ENCODE assay signal across 8 mouse cellular contexts in the genomic region with DNA sequence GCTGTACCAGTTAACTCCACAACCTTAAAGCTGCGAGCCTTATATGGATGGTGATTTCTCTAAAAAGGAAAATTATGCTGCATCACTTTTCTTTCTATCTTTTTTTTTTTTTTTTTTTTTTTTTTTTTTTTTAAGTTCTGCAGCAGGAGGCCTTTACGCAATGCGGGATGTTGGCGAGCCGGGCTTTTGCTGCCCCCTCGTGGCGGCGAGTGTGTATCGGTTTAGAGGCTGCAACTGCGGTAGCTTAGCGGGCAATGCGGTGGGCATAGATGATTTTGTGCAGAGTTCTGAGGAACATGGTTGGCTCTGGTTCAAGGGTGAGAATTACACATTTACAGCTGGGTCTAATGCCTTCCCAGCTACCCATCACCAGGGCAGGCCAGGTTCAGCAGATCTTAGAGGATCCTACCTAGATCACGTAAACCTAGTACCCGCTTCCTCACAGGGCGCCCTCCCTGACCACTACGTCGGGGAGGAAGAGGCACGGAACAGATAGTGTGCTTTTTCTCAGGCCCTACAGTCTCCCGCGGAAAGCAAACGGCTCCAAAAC. TPM values are rescaled to one million over a fixed set of nuclear protein-coding genes. Genes with fewer than 3 reads are reported as not detected.
DNase-seq lines count a peak whose midpoint lies in the region; ATAC-seq lines count a peak whose summit lies in the region.

No protein-coding gene starts in this region.

- no peak overlapping the region for H3K4me3 ChIP-seq in hindbrain, embryonic 14.5 days (replicated peaks; ENCODE audit: low read length)

- H3K36me3 ChIP-seq in hindbrain, embryonic 14.5 days (replicated peaks; ENCODE audit: control insufficient read depth, insufficient read depth): no peaks in the 10 kb centered on the region

- ATAC-seq in hindbrain, embryonic 14.5 days (ENCODE audit: low FRiP score): peak; percentile 81

- H3K4me1 ChIP-seq in hindbrain, embryonic 14.5 days (replicated peaks; ENCODE audit: control insufficient read depth, insufficient read depth, low read length): peaks cover 7% of the 10 kb centered on the region; the same call in 1 of the 2 replicates

- H3K4me2 ChIP-seq in hindbrain, embryonic 14.5 days (replicated peaks): peak overlapping the region; percentile 38

- no peak overlapping the region for H3K27ac ChIP-seq in hindbrain, embryonic 14.5 days

- no peaks in the 10 kb centered on the region for H3K9me3 ChIP-seq in hindbrain, embryonic 14.5 days (ENCODE audit: control insufficient read depth, low read length)

- peak; percentile 40 for DNase-seq in WW6 (ENCODE audit: low read depth, low spot score)
- DNase-seq in cerebellum, postnatal 36 days: peak; percentile 87
- peak; percentile 85 to 90 for DNase-seq in frontal cortex, postnatal 36 days (ENCODE audit: low spot score in 2 of 2)
- DNase-seq in hindbrain, embryonic 14.5 days (ENCODE audit: low spot score): peak; percentile 94
- DNase-seq in left cerebral cortex, adult 11 months (ENCODE audit: low spot score): peak; percentile 64
- peak; percentile 85 to 88 for DNase-seq in lung, postnatal 4 days
- peak; percentile 81 for DNase-seq in retina, postnatal 1 day
- peak; percentile 95 for DNase-seq in thymus, postnatal 4 days

- H3K27me3 ChIP-seq in hindbrain, embryonic 14.5 days (ENCODE audit: control insufficient read depth, insufficient read depth, low read length): peaks cover 5% of the 10 kb centered on the region; the same call in 1 of the 2 replicates

- H3K9ac ChIP-seq in hindbrain, embryonic 14.5 days: no peak overlapping the region

- WGBS in hindbrain, embryonic 14.5 days: 25% methylated on average over 21 of the region's 21 CpGs

RNA-seq across cellular contexts. Expression of a gene that starts 40.1 kb away (rescaled TPM):
- polyA plus RNA-seq in hindbrain, embryonic 14.5 days (2014; fragmentation: Nextera tagmentation; extraction: Ambion mirVana): not detected in 2 replicates

Comparison
In these comparisons a context has a peak if more than half of its experiments do, and no peak if none do; other contexts are left out.
1. DNase-seq: peak in every context shown above with its lines; median percentile 95 in thymus, postnatal 4 days; 94 in hindbrain, embryonic 14.5 days; 88 in frontal cortex, postnatal 36 days; 87 in cerebellum, postnatal 36 days; 86 in lung, postnatal 4 days; 81 in retina, postnatal 1 day; 64 in left cerebral cortex, adult 11 months; 40 in WW6.